In genomic region chr19:21780663-21781062, GRCm38 (mm10) we compare ENCODE assay signal across 8 mouse cellular contexts. TPM values are rescaled to one million over a fixed set of nuclear protein-coding genes. Genes with fewer than 3 reads are reported as not detected.
DNase-seq lines count a peak whose midpoint lies in the region; ATAC-seq lines count a peak whose summit lies in the region.

No protein-coding gene starts in this region.

- H3K27ac ChIP-seq in embryonic facial prominence, embryonic 11.5 days (replicated peaks; ENCODE audit: low read depth, low read length): no peak overlapping the region
- H3K27ac ChIP-seq in hindbrain, embryonic 15.5 days (replicated peaks): peak overlapping the region; percentile 70

- intact Hi-C loops in left cerebral cortex, postnatal 10 days (cut with DNase I): no loop called here

- H3K4me3 ChIP-seq in embryonic facial prominence, embryonic 11.5 days (ENCODE audit: low read depth, low read length): peak overlapping the region; percentile 76
- H3K4me3 ChIP-seq in hindbrain, embryonic 15.5 days: peak overlapping the region; percentile 97

- H3K36me3 ChIP-seq in embryonic facial prominence, embryonic 11.5 days (replicated peaks; ENCODE audit: control insufficient read depth, insufficient read depth, low read depth, low read length): no peaks in the 10 kb centered on the region
- no peaks in the 10 kb centered on the region for H3K36me3 ChIP-seq in hindbrain, embryonic 15.5 days

- H3K4me2 ChIP-seq in embryonic facial prominence, embryonic 11.5 days (ENCODE audit: low read depth, low read length): peak overlapping the region; percentile 72
- H3K4me2 ChIP-seq in hindbrain, embryonic 15.5 days: peak overlapping the region; percentile 89

- H3K27me3 ChIP-seq in embryonic facial prominence, embryonic 11.5 days (ENCODE audit: control insufficient read depth, insufficient read depth, low read length): no peaks in the 10 kb centered on the region
- H3K27me3 ChIP-seq in hindbrain, embryonic 15.5 days: no peaks in the 10 kb centered on the region

- DNase-seq in NIH3T3 (ENCODE audit: low read depth): peak; percentile 34
- DNase-seq in embryonic facial prominence, embryonic 11.5 days (ENCODE audit: low spot score): no peak
- DNase-seq in lung, postnatal 36 days: peak; percentile 80
- DNase-seq in left cerebral cortex, adult 8-10 months (ENCODE audit: low spot score in 2 of 2): no peak
- no peak for DNase-seq in urinary bladder, postnatal 4 days (ENCODE audit: low spot score in 2 of 2)
- DNase-seq in left cerebral cortex, postnatal 10 days (ENCODE audit: extremely low spot score in 1 of 2, low spot score in 2 of 2): no peak

- no peaks in the 10 kb centered on the region for H3K9me3 ChIP-seq in embryonic facial prominence, embryonic 11.5 days (replicated peaks; ENCODE audit: control insufficient read depth, low read length)
- H3K9me3 ChIP-seq in hindbrain, embryonic 15.5 days: no peaks in the 10 kb centered on the region

- no peak for ATAC-seq in embryonic facial prominence, embryonic 11.5 days (replicated peaks; ENCODE audit: insufficient number of reproducible peaks, low FRiP score, low TSS enrichment, low read depth)
- no peak for ATAC-seq in hindbrain, embryonic 15.5 days (ENCODE audit: low FRiP score, low read depth)
- no peak for ATAC-seq in erythroid progenitor cell, adult 5-6 weeks (replicated peaks; ENCODE audit: low FRiP score, poor library complexity, severe bottlenecking)

- H3K9ac ChIP-seq in embryonic facial prominence, embryonic 11.5 days (replicated peaks; ENCODE audit: low read length): peak overlapping the region; percentile 34; the same call in 1 of the 2 replicates
- H3K9ac ChIP-seq in hindbrain, embryonic 15.5 days: peak overlapping the region; percentile 12; the same call in 1 of the 2 replicates

- peaks cover 8% of the 10 kb centered on the region; the same call in 1 of the 2 replicates for H3K4me1 ChIP-seq in embryonic facial prominence, embryonic 11.5 days (ENCODE audit: control insufficient read depth, insufficient read depth, low read length)
- H3K4me1 ChIP-seq in hindbrain, embryonic 15.5 days (replicated peaks): peaks cover 70% of the 10 kb centered on the region

- 47% methylated on average over 8 of the region's 8 CpGs for WGBS in embryonic facial prominence, embryonic 11.5 days
- 11% methylated on average over 8 of the region's 8 CpGs for WGBS in hindbrain, embryonic 15.5 days

RNA-seq across cellular contexts. Expression of gene Cemip2, which starts 2.5 kb away (rescaled TPM):
- 51.6 and 52.2 TPM in 2 replicates for polyA plus RNA-seq in embryonic facial prominence, embryonic 11.5 days (2014; fragmentation: Nextera tagmentation; extraction: Ambion mirVana)
- polyA plus RNA-seq in hindbrain, embryonic 15.5 days (2015; fragmentation: Nextera tagmentation; extraction: Ambion mirVana): 24.0 and 31.0 TPM in 2 replicates
- 10 to 100 TPM; 11.1 to 13.8 (median 11.5) TPM for total RNA-seq in left cerebral cortex, adult 8-10 months (2022)
- total RNA-seq in erythroid progenitor cell, adult 5-6 weeks (2015; ENCODE audit: low replicate concordance): 1.7 and 2.2 TPM in 2 replicates
- total RNA-seq in erythroid progenitor cell, adult 5-6 weeks (2017; ENCODE audit: low replicate concordance): 3.3 and 3.8 TPM in 2 replicates
- total RNA-seq in left cerebral cortex, postnatal 10 days (2021): 10 to 100 TPM; 17.2 TPM

Comparison
In these comparisons a context has a peak if more than half of its experiments do, and no peak if none do; other contexts are left out.
1. DNase-seq: peak in NIH3T3 (single experiment) and lung, postnatal 36 days (single experiment); none in embryonic facial prominence, embryonic 11.5 days (single experiment), left cerebral cortex, adult 8-10 months (0 of 2), urinary bladder, postnatal 4 days (0 of 2) and left cerebral cortex, postnatal 10 days (0 of 2).